Mouse (Mus musculus) stomach, adult 2 months (tissue): ENCODE data around the gene Rnf41. TPM values are rescaled to one million over a fixed set of nuclear protein-coding genes. Genes with fewer than 3 reads are reported as not detected.

Experiments used
- polyA plus RNA-seq: library from polyadenylated mRNA; depleted of rRNA; stranded (reverse); fragments of >200 nt; gene quantifications from 2 replicates; pipeline ENCODE4 v1.2.3, GENCODE M21; 2012; rRNA removed

The Rnf41 gene
- 7.1 and 8.2 TPM in 2 replicates for polyA plus RNA-seq

GRCm38 (mm10) chr10:128411211-128412054, at the start of gene Rnf41, which contains the start of gene Nabp2:
Rnf41 (plus strand) TSS chr10:128411657.
Nabp2 (minus strand) TSS chr10:128411492.

GRCm38 (mm10) chr10:128368402-128369217, 42.8 kb upstream of the Rnf41 start, which contains the start of gene Coq10a:
Coq10a (minus strand) TSS chr10:128368997.

DNA sequence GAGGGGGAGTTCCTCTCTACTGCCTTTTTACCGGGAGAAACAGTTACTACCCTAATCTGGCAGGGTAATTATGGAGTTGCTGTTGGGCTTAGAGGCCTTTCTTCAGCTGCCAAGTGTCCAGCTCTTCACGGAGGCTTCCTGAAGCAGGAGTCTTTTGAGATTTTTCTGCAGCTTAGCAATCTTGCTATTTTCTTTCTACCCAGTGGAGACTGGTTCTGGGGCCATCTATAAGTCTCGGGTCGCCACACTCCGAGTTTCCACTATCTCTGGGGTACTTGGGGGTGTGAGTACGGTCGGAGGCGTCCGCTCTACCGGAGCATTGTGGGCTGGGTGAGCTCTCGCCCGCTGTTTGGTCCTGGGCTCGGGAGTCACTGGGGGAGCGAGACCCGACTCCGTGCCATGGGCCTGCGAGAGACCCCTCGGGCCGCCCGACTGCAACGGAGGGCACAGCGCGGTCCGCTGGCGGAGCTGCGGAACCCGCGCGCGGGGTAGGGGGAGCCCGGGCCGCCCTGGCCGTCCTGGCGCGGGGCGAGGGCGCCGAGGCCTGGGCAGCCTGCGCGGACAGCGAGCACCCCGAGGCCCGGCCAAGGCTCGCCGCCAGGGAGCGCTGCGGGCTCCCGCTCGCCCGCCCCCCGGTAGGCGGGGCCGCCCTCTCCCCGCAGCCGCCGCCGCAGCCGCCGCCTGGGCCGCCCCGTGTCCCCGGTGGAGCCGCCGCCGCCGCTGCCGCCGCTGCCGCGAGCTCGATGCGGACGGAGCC, 34.8 kb upstream of the Rnf41 start, which contains the start of gene Ankrd52:
Gene Ankrd52, plus strand, starts transcription at position 661 of the 757 bp plus-strand sequence.

DNA sequence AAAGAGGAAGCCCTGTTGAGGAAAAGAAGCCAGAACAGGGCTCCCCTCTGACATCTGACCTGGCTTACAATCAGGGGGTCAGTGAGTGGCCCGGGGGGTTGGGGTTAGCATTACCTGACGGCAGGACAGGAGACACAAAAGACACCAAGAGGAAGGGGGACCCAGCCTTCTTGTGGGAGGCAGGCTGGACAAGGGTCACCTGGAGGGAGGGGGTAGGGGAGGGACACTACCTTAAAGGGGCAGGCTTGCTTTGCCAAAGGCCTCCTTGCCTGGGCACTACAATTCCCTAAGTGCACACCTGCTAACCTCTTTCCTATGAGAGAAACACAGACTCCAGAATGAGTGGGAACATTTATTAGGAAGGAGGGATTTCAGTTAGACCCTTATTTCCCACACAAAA, 10.4 kb upstream of the Rnf41 start, which contains the start of gene Slc39a5:
Gene Slc39a5, minus strand, starts transcription at position 174 of the 400 bp plus-strand sequence.

GRCm38 (mm10) chr10:128458719-128459408, 47.4 kb downstream of the Rnf41 start, which contains the start of gene Smarcc2:
Smarcc2 (plus strand) TSS chr10:128459248.

Other genes starting within 250 kb of the Rnf41 start
- gene Rbms2, start 231.4 kb upstream of the Rnf41 start, polyA plus RNA-seq: 38.4 and 39.6 TPM in 2 replicates
- 3.0 and 3.8 TPM in 2 replicates for gene Gls2, start 217.2 kb upstream of the Rnf41 start, polyA plus RNA-seq
- gene Spryd4, start 199.8 kb upstream of the Rnf41 start, polyA plus RNA-seq: 5.6 and 6.4 TPM in 2 replicates
- gene Mip, start 185.8 kb upstream of the Rnf41 start, polyA plus RNA-seq: not detected in 2 replicates
- gene Timeless, start 179.6 kb upstream of the Rnf41 start, polyA plus RNA-seq: 0.65 and 1.6 TPM in 2 replicates
- gene Apon, start 157.6 kb upstream of the Rnf41 start, polyA plus RNA-seq: 0.10 TPM in 1 of 2 replicates, not detected in the other
- gene Apof, start 143.0 kb upstream of the Rnf41 start, polyA plus RNA-seq: 0.87 and 0.95 TPM in 2 replicates
- gene Stat2, start 141.1 kb upstream of the Rnf41 start, polyA plus RNA-seq: 6.2 and 8.3 TPM in 2 replicates
- gene Il23a, start 112.9 kb upstream of the Rnf41 start, polyA plus RNA-seq: 0.04 TPM in 1 of 2 replicates, not detected in the other
- 5.9 and 9.0 TPM in 2 replicates for gene Pan2, start 108.3 kb upstream of the Rnf41 start, polyA plus RNA-seq
- 10.5 and 16.3 TPM in 2 replicates for gene Cnpy2, start 89.2 kb upstream of the Rnf41 start, polyA plus RNA-seq
- 146 and 160 TPM in 2 replicates for gene Cs, start 73.9 kb upstream of the Rnf41 start, polyA plus RNA-seq
- 8.6 and 9.5 TPM in 2 replicates for gene Coq10a, start 42.7 kb upstream of the Rnf41 start, polyA plus RNA-seq
- 7.5 and 9.2 TPM in 2 replicates for gene Ankrd52, start 34.5 kb upstream of the Rnf41 start, polyA plus RNA-seq
- 0.83 and 0.84 TPM in 2 replicates for gene Slc39a5, start 10.4 kb upstream of the Rnf41 start, polyA plus RNA-seq
- 9.5 and 10.9 TPM in 2 replicates for gene Nabp2, start 165 bp upstream of the Rnf41 start, polyA plus RNA-seq
- gene Smarcc2, start 47.6 kb downstream of the Rnf41 start, polyA plus RNA-seq: 32.1 and 38.8 TPM in 2 replicates
- gene Myl6, start 82.5 kb downstream of the Rnf41 start, polyA plus RNA-seq: 404 and 639 TPM in 2 replicates
- gene Myl6b, start 87.0 kb downstream of the Rnf41 start, polyA plus RNA-seq: 1.6 and 1.9 TPM in 2 replicates
- 22.8 and 23.2 TPM in 2 replicates for gene Esyt1, start 114.2 kb downstream of the Rnf41 start, polyA plus RNA-seq
- 6.9 and 7.8 TPM in 2 replicates for gene Zc3h10, start 136.1 kb downstream of the Rnf41 start, polyA plus RNA-seq
- 1,075 and 1,307 TPM in 2 replicates for gene Rpl41, start 137.6 kb downstream of the Rnf41 start, polyA plus RNA-seq
- gene Pa2g4, start 154.3 kb downstream of the Rnf41 start, polyA plus RNA-seq: 4.8 and 7.2 TPM in 2 replicates
- 15.2 and 18.8 TPM in 2 replicates for gene Erbb3, start 178.0 kb downstream of the Rnf41 start, polyA plus RNA-seq
- 506 and 586 TPM in 2 replicates for gene Rps26, start 215.1 kb downstream of the Rnf41 start, polyA plus RNA-seq
- gene Ikzf4, start 234.3 kb downstream of the Rnf41 start, polyA plus RNA-seq: 0.70 and 0.71 TPM in 2 replicates